Mouse (Mus musculus) small intestine, adult 2 months (tissue): Measurements from ENCODE around the gene Csf2rb. TPM values are rescaled to one million over a fixed set of nuclear protein-coding genes. Genes with fewer than 3 reads are reported as not detected.

ENCODE experiments used
- H3K27ac ChIP-seq: fragments of 200-500 bp; 2 replicates; pipeline ENCODE4 v1.5.1; 2012; ENCODE audit warnings: low read depth, low read length, control low read depth, inconsistent platforms; ENCODE audit not compliant: insufficient read depth
- H3K27me3 ChIP-seq: fragments of 200-500 bp; 2 replicates; pipeline ENCODE4 v1.6.1; 2012; ENCODE audit warnings: mild to moderate bottlenecking, moderate library complexity, low read length, inconsistent platforms; ENCODE audit not compliant: control insufficient read depth, insufficient read depth
- H3K36me3 ChIP-seq: fragments of 200-500 bp; 2 replicates; pipeline ENCODE4 v1.6.1; 2012; ENCODE audit warnings: mild to moderate bottlenecking, low read length, control low read depth, inconsistent platforms; ENCODE audit not compliant: control insufficient read depth, insufficient read depth
- H3K4me1 ChIP-seq: fragments of 200-500 bp; 2 replicates; pipeline ENCODE4 v1.6.1; 2012; ENCODE audit warnings: low read length, inconsistent platforms, mixed read lengths; ENCODE audit not compliant: control insufficient read depth, insufficient read depth, insufficient read length
- H3K4me3 ChIP-seq: fragments of 200-500 bp; 2 replicates; pipeline ENCODE4 v1.5.1; 2012; ENCODE audit warnings: low read depth, mild to moderate bottlenecking, control low read depth, inconsistent platforms, low read length, moderate library complexity
- CTCF ChIP-seq: fragments of 200-500 bp; IDR thresholded peaks from 2 replicates; pipeline ENCODE4 v1.5.1; 2012; ENCODE audit warnings: low read depth, mild to moderate bottlenecking, control low read depth, inconsistent platforms, low read length, moderate library complexity, mixed read lengths; ENCODE audit not compliant: insufficient replicate concordance, insufficient read length; ENCODE audit errors: extremely low read depth
- POLR2A ChIP-seq: fragments of 200-500 bp; IDR thresholded peaks from 2 replicates; pipeline ENCODE4 v1.6.1; 2012; ENCODE audit warnings: low read depth, mild to moderate bottlenecking, control low read depth, inconsistent platforms, low read length, moderate library complexity
- WGBS: fragments of 180-500 bp; shearing (Covaris S2); methylation state at CpG from one replicate; pipeline ENCODE4 v1.1.7; 2018; 5-methylcytosine and 5-hydroxymethylcytosine counted together
- polyA plus RNA-seq: library from polyadenylated mRNA; depleted of rRNA; stranded (reverse); fragments of >200 nt; gene quantifications from 2 replicates; pipeline ENCODE4 v1.2.3, GENCODE M21; 2012

The Csf2rb gene
- polyA plus RNA-seq, 1 experiment = 8.9 TPM

DNA sequence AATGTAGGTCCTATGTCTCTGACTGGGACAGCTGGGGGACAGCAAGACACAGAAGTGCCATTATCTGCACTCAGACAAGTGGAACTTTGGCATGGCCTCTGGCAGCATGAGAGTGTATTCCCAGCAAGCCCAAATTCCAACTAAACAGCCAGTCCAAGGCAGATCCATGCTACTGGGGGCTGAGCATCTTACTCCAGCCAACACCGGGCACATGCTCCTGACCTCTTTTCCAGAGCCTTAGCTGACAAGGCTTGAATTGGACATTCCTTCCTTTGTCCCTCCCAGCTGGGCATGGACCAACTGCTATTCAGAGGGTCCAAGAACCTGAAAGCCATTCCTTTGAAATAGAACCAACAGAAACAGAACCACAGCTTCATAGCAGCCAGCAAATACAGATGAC is 44.1 kb downstream of the Csf2rb start:
- Histone ChIP-seq H3K27me3 (peaks cover 51% of the 10 kb centered on the region), H3K36me3 (no peaks in the 10 kb centered on the region), H3K4me3 (no peak overlapping the region), H3K27ac (no peak overlapping the region), H3K4me1 (no peaks in the 10 kb centered on the region)
- 85% methylated on average over 1 of the region's 1 CpGs for WGBS
- TF ChIP-seq CTCF = no peak
- no peak for TF ChIP-seq POLR2A

DNA sequence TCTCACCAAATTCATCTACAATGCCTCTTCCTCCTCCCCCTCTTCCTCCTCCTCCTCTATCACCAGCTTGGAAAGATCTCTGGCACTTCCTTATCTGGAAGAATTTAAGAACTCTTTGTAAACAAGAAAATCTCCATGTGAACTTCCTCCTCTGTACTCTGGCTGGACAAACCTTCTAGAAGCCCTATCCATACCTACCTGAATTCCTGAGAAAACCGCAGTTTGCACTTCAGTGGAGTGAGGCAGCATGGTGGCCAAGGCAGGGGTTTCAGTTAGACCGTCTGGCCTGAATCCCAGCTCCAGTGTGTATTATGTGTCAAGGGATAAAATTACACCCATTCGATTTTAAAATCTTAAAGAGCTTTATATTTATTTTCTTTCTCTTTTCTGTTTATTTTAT is 47.2 kb downstream of the Csf2rb start:
- WGBS = 48% methylated on average over 3 of the region's 3 CpGs
- H3K27me3 ChIP-seq = peaks cover 53% of the 10 kb centered on the region
- H3K4me1 ChIP-seq = no peaks in the 10 kb centered on the region

GRCm38 (mm10) chr15:78374204-78374603 is 48.7 kb downstream of the Csf2rb start:
- Histone ChIP-seq H3K4me1 (no peaks in the 10 kb centered on the region), H3K4me3 (no peak overlapping the region), H3K27me3 (peaks cover 49% of the 10 kb centered on the region), H3K36me3 (no peaks in the 10 kb centered on the region), H3K27ac (no peak overlapping the region)
- TF ChIP-seq POLR2A (no peak), CTCF (no peak)
- 44% methylated on average over 3 of the region's 3 CpGs for WGBS

More for the DNA sequence above, 47.2 kb downstream of the Csf2rb start:
- Histone ChIP-seq H3K27ac (no peak overlapping the region), H3K36me3 (no peaks in the 10 kb centered on the region), H3K4me3 (no peak overlapping the region)
- TF ChIP-seq CTCF = no peak
- no peak for TF ChIP-seq POLR2A

GRCm38 (mm10) chr15:78377859-78378258 is 52.3 kb downstream of the Csf2rb start:
- no peaks in the 10 kb centered on the region for H3K36me3 ChIP-seq
- WGBS = 83% methylated on average over 10 of the region's 10 CpGs
- no peak overlapping the region for H3K4me3 ChIP-seq
- peaks cover 35% of the 10 kb centered on the region for H3K27me3 ChIP-seq
- H3K27ac ChIP-seq = no peak overlapping the region
- TF ChIP-seq POLR2A (no peak), CTCF (no peak)
- H3K4me1 ChIP-seq = no peaks in the 10 kb centered on the region

- 55% methylated on average over 10 of the region's 10 CpGs for WGBS
- TF ChIP-seq POLR2A (no peak), CTCF (no peak)
- no peak overlapping the region for H3K4me3 ChIP-seq
These were observed 53.0 kb downstream of the Csf2rb start for GRCm38 (mm10) chr15:78378556-78378955.

GRCm38 (mm10) chr15:78380208-78380607 is 54.7 kb downstream of the Csf2rb start:
- no peak overlapping the region for H3K27ac ChIP-seq
- TF ChIP-seq CTCF = no peak
- no peak overlapping the region for H3K4me3 ChIP-seq
- 77% methylated on average over 2 of the region's 2 CpGs for WGBS
- no peaks in the 10 kb centered on the region for H3K36me3 ChIP-seq
- H3K4me1 ChIP-seq = peaks cover 9% of the 10 kb centered on the region; the same call in 1 of the 2 replicates
- peaks cover 22% of the 10 kb centered on the region for H3K27me3 ChIP-seq

More at GRCm38 (mm10) chr15:78378556-78378955, 53.0 kb downstream of the Csf2rb start:
- H3K27ac ChIP-seq = no peak overlapping the region
- H3K4me1 ChIP-seq = no peaks in the 10 kb centered on the region
- no peaks in the 10 kb centered on the region for H3K36me3 ChIP-seq
- peaks cover 30% of the 10 kb centered on the region for H3K27me3 ChIP-seq

- no peak overlapping the region for H3K4me3 ChIP-seq
- H3K4me1 ChIP-seq = peaks cover 9% of the 10 kb centered on the region; the same call in 1 of the 2 replicates
- peaks cover 17% of the 10 kb centered on the region for H3K27me3 ChIP-seq
- H3K36me3 ChIP-seq = no peaks in the 10 kb centered on the region
- no peak overlapping the region for H3K27ac ChIP-seq
- TF ChIP-seq POLR2A (no peak), CTCF (no peak)
- WGBS = 67% methylated on average over 4 of the region's 4 CpGs
These were observed 55.2 kb downstream of the Csf2rb start for GRCm38 (mm10) chr15:78380741-78381140.

DNA sequence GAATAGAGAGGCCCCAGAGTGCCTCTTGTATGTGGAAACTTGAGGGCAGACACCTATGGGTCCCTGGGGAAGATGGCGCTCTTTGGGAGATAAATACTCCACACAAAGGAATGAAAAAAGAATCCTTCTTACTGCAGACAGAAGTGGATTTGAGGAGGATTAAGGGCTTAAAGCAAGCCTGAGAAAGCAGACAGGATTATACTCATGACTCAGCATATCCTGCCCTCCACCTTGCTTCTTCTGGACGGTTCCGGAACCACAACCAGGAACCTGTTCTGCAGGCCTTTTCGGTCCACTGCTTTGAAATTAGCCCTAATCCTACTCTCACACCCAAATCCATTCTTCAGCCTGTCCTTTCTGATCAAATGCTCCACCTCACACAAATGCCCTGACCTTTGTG is 56.6 kb downstream of the Csf2rb start:
- Histone ChIP-seq H3K4me3 (no peak overlapping the region), H3K27me3 (peaks cover 17% of the 10 kb centered on the region), H3K36me3 (no peaks in the 10 kb centered on the region), H3K4me1 (peaks cover 9% of the 10 kb centered on the region; the same call in 1 of the 2 replicates), H3K27ac (no peak overlapping the region)
- TF ChIP-seq CTCF = no peak
- TF ChIP-seq POLR2A = no peak
- WGBS = 90% methylated on average over 4 of the region's 4 CpGs
